Mouse (Mus musculus): ENCODE measurements around the gene Inhbe.

Inhbe gene

DNA sequence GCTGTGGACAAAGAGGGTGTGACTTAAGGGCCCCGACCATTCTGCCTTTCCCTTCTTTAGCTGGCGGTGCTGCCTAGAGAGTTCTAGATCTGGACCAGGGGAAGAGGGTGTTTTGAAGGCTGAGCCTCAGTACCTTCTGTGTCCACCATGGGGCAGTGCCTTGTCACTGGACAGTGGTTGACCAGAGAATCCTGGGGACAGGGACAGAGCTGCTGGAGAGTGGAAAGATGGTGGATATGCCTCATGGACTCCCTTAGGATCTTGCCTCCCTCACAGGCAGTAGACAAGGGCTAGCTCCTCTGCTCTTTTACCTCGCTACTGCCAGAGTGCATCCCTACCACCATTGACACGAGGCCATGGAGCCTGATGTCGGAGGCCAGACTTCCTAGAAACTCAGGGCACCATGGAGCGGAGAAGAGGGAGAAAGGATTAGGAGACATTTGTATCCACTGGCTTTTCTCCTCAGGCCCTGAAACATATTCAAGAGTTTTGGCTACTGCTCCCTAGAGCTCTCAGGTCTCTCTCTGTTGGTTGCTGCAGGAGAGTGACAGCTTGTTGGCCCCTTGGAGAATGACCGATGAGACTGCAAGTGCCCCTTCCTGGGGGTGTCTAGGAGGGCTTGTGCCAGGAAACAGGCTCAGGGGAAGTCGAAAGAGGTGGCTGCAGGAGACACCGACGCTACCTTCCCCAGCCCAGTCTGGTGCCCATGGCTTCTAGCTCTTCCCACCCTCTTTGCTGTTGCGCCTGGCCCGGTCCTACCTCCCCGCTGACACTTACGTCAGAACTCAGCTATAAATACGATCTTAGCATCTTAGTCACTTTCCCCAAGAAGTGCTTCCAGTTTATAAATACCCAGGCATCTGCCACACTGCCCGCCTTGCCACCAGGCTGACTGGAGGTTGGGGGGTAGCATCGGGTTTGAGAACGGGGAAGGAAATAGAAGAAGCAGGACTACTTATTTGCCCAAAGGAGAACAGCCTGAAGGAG lies at the start of gene Inhbe:
Inhbe (minus strand) TSS at position 503 of the 987 bp plus-strand sequence.
- peak; percentile 95 for DNase-seq (ENCODE audit: low read depth, low spot score)

GRCm38 (mm10) chr10:127391774-127392173 lies 37.6 kb upstream of the Inhbe start:
- DNase-seq (ENCODE audit: low read depth, low spot score): no peak

- DNase-seq (ENCODE audit: low read depth, low spot score): no peak
These were observed 27.5 kb upstream of the Inhbe start for GRCm38 (mm10) chr10:127381743-127382134.

- no peak for DNase-seq (ENCODE audit: low read depth, low spot score)
These were observed 26.8 kb upstream of the Inhbe start for GRCm38 (mm10) chr10:127380767-127381742.

- DNase-seq (ENCODE audit: low read depth, low spot score): peak; percentile 77
These were observed 26.1 kb upstream of the Inhbe start, which contains the start of gene R3hdm2 for GRCm38 (mm10) chr10:127380251-127380691. R3hdm2 (plus strand) TSS chr10:127380327.

DNA sequence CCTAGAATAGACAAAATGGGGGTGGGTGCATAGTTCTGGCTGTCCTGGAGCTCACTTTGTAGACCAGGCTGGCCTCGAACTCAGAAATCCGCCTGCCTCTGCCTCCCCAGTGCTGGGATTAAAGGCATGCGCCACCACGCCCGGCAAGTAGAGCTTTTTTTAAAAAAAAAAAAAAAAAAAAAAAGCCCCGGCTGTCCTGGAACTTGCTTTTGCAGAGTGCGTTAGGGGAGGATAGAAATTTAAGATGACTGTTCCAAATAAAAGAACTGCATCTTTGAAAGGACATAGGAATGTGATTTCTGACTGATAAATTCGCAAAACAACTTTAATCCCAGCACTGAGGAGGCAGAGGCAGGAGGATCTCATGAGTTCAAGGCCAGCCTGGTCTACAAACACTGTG lies 25.4 kb upstream of the Inhbe start:
- no peak for DNase-seq (ENCODE audit: low read depth, low spot score)

GRCm38 (mm10) chr10:127377700-127378099 lies 23.5 kb upstream of the Inhbe start:
- no peak for DNase-seq (ENCODE audit: low read depth, low spot score)

GRCm38 (mm10) chr10:127371023-127371422 lies 16.8 kb upstream of the Inhbe start:
- DNase-seq (ENCODE audit: low read depth, low spot score): no peak

DNA sequence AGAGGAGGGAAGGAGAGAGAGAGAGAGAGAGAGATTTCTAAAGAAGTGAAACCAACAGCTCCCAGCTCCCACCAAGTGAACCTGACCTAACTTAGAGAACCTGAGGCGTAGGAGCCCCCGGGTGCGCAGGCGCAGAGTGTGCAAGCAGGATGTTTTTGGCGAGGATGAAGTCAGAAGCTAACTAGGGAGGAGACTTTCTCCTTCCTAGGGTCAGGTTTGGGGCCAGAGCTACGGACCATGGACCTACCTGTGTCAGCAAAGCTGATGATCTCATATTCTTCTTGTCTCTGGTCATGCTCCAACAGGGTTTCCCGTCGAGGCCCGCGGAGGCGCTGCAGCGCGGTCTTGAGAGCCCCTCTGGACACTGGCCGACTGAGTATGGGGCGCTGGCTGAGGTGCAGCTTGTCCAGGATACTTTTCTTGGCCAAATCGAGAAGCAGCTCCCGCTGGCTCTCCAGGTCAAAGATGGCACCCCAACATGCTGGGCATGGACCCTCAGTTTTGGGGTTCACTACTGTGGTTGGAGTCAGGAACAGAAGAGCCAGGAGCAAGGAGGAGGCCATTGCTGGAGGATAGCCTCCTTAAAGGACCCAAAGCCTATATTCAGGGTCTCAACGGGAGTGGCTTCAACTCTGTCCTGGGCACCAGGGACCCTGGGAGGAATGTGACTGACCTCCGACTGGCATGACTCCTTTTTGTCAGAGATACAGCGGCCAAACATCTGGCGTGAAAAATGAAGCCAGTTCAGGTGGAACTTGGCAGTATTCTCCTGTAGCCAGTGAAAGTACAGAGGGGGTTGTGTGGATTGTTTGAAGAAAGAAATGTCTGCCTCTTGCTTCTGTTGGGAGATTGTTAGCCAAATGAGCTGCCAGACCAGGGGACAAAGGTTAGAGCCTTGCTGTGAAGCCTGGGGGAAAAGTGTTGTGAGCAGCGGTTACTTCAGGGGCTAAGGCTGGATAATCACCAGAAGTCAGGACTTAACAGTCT lies 15.9 kb upstream of the Inhbe start, which contains the start of gene Inhbc:
Inhbc (minus strand) TSS at position 598 of the 987 bp plus-strand sequence.
- no peak for DNase-seq (ENCODE audit: low read depth, low spot score)

DNA sequence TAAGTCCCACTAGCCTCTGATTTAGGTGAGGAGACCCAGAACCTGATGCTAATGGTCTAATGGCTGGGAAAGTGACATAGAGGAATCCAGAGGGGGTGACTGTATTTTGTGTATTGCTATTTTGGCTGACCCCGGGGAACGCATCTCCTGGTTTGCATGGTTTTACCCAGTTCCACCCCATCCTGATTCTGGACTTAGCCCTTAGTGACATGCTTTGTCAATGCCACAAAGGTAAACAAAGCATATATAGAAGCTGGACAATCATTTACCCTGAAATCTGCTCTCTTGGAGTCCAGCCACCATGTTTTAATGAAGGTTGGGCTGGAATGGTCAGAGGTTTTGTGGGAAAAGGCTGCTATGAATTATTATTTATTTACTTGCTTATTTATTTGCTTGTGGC lies 14.1 kb upstream of the Inhbe start:
- DNase-seq (ENCODE audit: low read depth, low spot score): no peak

DNA sequence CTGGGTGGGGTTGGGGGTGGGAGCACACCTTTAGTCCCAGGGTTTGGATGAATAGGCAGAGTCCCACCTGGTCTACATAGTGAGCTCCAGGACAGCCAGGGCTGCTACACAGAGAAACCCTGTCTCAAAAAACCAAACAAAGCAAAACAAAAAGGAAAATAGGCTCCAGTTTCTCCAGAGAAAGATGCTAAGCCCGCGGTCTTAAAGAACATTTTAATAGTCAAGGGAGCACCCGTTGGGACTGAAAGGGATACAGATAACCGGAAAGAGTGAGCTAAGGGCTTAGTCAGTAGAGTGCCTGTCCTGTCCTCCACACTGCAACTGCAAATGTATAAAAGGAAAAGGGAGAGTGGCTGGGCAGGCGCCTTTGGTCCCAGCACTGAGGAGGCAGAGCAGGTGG lies 12.9 kb upstream of the Inhbe start:
- no peak for DNase-seq (ENCODE audit: low read depth, low spot score)

- DNase-seq (ENCODE audit: low read depth, low spot score): no peak
These were observed 6.5 kb upstream of the Inhbe start for GRCm38 (mm10) chr10:127360714-127361113.

GRCm38 (mm10) chr10:127355336-127355735 lies 1.1 kb upstream of the Inhbe start:
- no peak for DNase-seq (ENCODE audit: low read depth, low spot score)

GRCm38 (mm10) chr10:127352766-127353165 lies 1.4 kb downstream of the Inhbe start:
- DNase-seq (ENCODE audit: low read depth, low spot score): no peak

DNA sequence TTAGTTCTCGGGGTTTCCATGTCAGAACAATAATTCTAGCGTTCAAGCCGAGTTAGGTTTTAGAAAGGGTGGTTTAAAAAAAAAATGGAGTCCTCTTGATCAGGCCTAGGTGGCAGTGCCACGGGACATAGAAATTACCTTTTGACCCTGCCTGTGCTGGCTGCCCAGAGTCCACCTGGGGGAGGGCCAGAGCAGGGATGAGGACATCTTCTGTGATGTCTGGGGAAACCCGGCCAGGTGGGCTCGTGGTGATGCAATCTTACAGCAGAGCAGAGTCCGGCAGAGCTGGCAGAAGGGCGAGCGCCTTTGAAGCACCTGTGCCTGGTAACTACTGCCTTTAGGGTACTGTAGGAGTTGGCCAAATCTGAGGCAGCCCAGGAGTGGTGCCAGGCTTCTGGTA lies 2.0 kb downstream of the Inhbe start:
- no peak for DNase-seq (ENCODE audit: low read depth, low spot score)

DNA sequence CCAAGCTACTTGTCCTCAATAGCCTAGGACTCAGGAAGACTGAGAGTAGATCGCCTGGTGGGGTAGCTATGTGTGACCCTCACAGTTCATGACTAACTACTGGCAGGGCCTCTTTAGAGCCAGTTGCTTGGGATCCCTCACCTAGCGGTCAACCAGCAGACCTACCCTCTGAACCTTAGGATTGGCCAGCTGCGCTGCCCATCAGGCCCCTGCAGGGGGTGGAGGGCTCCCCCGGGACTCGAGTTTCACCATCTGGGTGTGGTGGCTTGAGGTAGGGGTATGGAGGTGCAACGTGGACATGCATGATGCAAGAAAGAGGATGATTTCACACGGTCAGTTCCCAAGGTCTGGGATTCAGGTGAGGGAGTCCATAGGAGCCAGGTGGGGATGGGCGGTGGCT lies 2.5 kb downstream of the Inhbe start:
- DNase-seq (ENCODE audit: low read depth, low spot score): no peak

DNA sequence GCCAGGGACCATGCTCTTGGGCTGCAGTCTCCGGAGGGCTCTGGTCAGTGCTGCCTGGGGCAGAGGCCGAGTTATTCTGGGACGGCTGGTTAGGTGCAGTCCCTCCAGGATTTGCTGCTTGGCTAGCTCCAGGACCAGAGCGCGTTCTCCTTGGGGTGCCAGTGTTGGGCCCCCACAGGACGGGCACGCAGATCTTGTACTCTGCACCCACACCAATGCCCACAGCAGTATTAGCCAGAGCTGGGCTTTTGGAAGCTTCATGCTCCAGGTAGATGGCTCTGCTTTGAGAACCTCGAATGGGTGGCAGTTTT lies 3.0 kb downstream of the Inhbe start:
- DNase-seq (ENCODE audit: low read depth, low spot score): no peak

GRCm38 (mm10) chr10:127350594-127351284 lies 3.5 kb downstream of the Inhbe start:
- DNase-seq (ENCODE audit: low read depth, low spot score): peak; percentile 50

GRCm38 (mm10) chr10:127349810-127350209 lies 4.4 kb downstream of the Inhbe start:
- DNase-seq (ENCODE audit: low read depth, low spot score): peak; percentile 73

DNA sequence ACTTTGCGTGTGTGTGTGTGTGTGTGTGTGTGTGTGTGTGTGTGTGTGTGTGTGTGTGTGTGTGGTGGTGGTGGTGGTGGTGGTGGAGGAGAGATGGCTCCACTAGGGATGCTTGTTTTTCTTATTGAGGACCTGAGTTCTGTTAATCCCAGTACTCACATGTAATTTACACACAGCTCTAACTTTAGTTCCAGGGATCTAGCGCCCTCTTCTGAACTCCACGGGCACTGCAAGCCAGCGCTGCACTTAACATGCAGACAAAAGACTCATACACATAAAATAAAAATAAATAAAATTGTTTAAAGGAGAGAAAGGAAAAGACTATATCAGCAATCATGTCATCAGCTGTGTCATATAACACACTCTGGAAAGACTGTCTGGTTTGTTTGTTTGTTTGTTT lies 5.3 kb downstream of the Inhbe start:
- no peak for DNase-seq (ENCODE audit: low read depth, low spot score)
